23 mouse cellular contexts compared by ENCODE assay signal in genomic region chr12:106211488-106211887, GRCm38 (mm10).
A peak's percentile ranks its signal among the peaks of the same experiment; 100 is the strongest.
DNase-seq lines count a peak whose midpoint lies in the region; ATAC-seq and TF ChIP-seq lines count a peak whose summit lies in the region.
"Had no signal": no experiment of that assay in that cellular context is flagged by ENCODE, and none has a peak within 500 bp of the region (broad histone marks: within the 10 kb centered on the region; RNA-seq: fewer than 3 reads in every experiment).

No protein-coding gene starts in this region.

- no peaks in the 10 kb centered on the region for H3K36me3 ChIP-seq in midbrain, embryonic 11.5 days (ENCODE audit: control insufficient read depth, insufficient read depth, low read length)
- H3K36me3 ChIP-seq in midbrain, embryonic 10.5 days = no peaks in the 10 kb centered on the region
- H3K36me3 ChIP-seq in neural tube, embryonic 13.5 days = no peaks in the 10 kb centered on the region
- no peaks in the 10 kb centered on the region for H3K36me3 ChIP-seq in neural tube, embryonic 15.5 days
- no peaks in the 10 kb centered on the region for H3K36me3 ChIP-seq in ES-E14 (ENCODE audit: control insufficient read depth, insufficient read depth, low read length, poor library complexity, severe bottlenecking)
- H3K36me3 ChIP-seq: G1E had no signal

- H3K4me2 ChIP-seq in midbrain, embryonic 11.5 days = no peak overlapping the region
- no peak overlapping the region for H3K4me2 ChIP-seq in neural tube, embryonic 13.5 days
- no peak overlapping the region for H3K4me2 ChIP-seq in neural tube, embryonic 15.5 days

- H3K27ac ChIP-seq in midbrain, embryonic 11.5 days (ENCODE audit: low read depth, low read length) = no peak overlapping the region
- H3K27ac ChIP-seq in midbrain, embryonic 10.5 days (replicated peaks) = no peak overlapping the region
- 0 out of 2 replicates have a peak overlapping the region, but pooled peaks have one; percentile 3 for H3K27ac ChIP-seq in neural tube, embryonic 13.5 days (replicated peaks)
- H3K27ac ChIP-seq in neural tube, embryonic 15.5 days (replicated peaks) = no peak overlapping the region
- no peak overlapping the region for H3K27ac ChIP-seq in ES-E14 (ENCODE audit: insufficient read depth, low read depth, low read length, poor library complexity, severe bottlenecking)

- H3K9me3 ChIP-seq in midbrain, embryonic 11.5 days (ENCODE audit: control insufficient read depth, low read length) = no peaks in the 10 kb centered on the region
- no peaks in the 10 kb centered on the region for H3K9me3 ChIP-seq in midbrain, embryonic 10.5 days (replicated peaks)
- H3K9me3 ChIP-seq in neural tube, embryonic 13.5 days = no peaks in the 10 kb centered on the region
- H3K9me3 ChIP-seq in neural tube, embryonic 15.5 days (replicated peaks) = no peaks in the 10 kb centered on the region
- no peaks in the 10 kb centered on the region for H3K9me3 ChIP-seq in ES-E14 (ENCODE audit: control insufficient read depth, insufficient read depth, low read depth, low read length)

- no peaks in the 10 kb centered on the region for H3K27me3 ChIP-seq in midbrain, embryonic 11.5 days (ENCODE audit: control insufficient read depth, insufficient read depth, low read length)
- no peaks in the 10 kb centered on the region for H3K27me3 ChIP-seq in midbrain, embryonic 10.5 days (ENCODE audit: low read depth, poor library complexity, severe bottlenecking)
- no peaks in the 10 kb centered on the region for H3K27me3 ChIP-seq in neural tube, embryonic 13.5 days
- H3K27me3 ChIP-seq in neural tube, embryonic 15.5 days (replicated peaks) = no peaks in the 10 kb centered on the region
- H3K27me3 ChIP-seq: CH12.LX, Patski had no signal

- in situ Hi-C loops in ES-E14 (cut with MboI; ENCODE audit: low sequenced_read_pairs in 2 of 2, unreplicated experiment in 2 of 2) = no loop called here

- DNase-seq in midbrain, embryonic 11.5 days (ENCODE audit: low spot score, missing footprints) = peak; percentile 17
- no peak for DNase-seq in midbrain, embryonic 10.5 days (ENCODE audit: low spot score)
- no peak for DNase-seq in ES-E14 (ENCODE audit: low read depth, low spot score)
- DNase-seq: adrenal gland, adult 2 months; adrenal gland, adult 8-10 months; adrenal gland, postnatal 10 days; adrenal gland, postnatal 14 days; adrenal gland, postnatal 25 days; adrenal gland, postnatal 36 days; B cell, adult 2 months; cerebellum, adult 11 months; cerebellum, adult 11-12 months; cerebellum, adult 18-20 months; cerebellum, adult 2 months; cerebellum, adult 8-10 months had no signal

- H3K9ac ChIP-seq in midbrain, embryonic 11.5 days (ENCODE audit: low read length) = no peak overlapping the region
- no peak overlapping the region for H3K9ac ChIP-seq in neural tube, embryonic 13.5 days
- H3K9ac ChIP-seq in neural tube, embryonic 15.5 days (replicated peaks) = no peak overlapping the region
- H3K9ac ChIP-seq in ES-E14 (ENCODE audit: insufficient read depth, low read depth, low read length, poor library complexity, severe bottlenecking) = no peak overlapping the region

- H3K4me3 ChIP-seq in midbrain, embryonic 11.5 days (ENCODE audit: low read depth, low read length) = no peak overlapping the region
- no peak overlapping the region for H3K4me3 ChIP-seq in midbrain, embryonic 10.5 days
- H3K4me3 ChIP-seq in neural tube, embryonic 13.5 days = no peak overlapping the region
- no peak overlapping the region for H3K4me3 ChIP-seq in neural tube, embryonic 15.5 days (replicated peaks)
- no peak overlapping the region for H3K4me3 ChIP-seq in ES-E14 (ENCODE audit: insufficient read depth in 1 of 2, low read depth in 1 of 2, low read length in 2 of 2, poor library complexity in 1 of 2, severe bottlenecking in 1 of 2)

- no peak for ATAC-seq in midbrain, embryonic 11.5 days (ENCODE audit: low FRiP score)
- no peak for ATAC-seq in neural tube, embryonic 13.5 days (ENCODE audit: low read depth)
- no peak for ATAC-seq in neural tube, embryonic 15.5 days (ENCODE audit: low FRiP score)
- ATAC-seq in cerebellum, adult (ENCODE audit: insufficient number of reproducible peaks, low FRiP score, low TSS enrichment) = no peak
- ATAC-seq: activated CD4-positive, CD25-positive, alpha-beta regulatory T cell, adult 4 months; CD4-positive, CD25-positive, alpha-beta regulatory T cell, adult 4 months; Patski had no signal

- 90% methylated on average over 8 of the region's 8 CpGs for WGBS in midbrain, embryonic 11.5 days
- 92% methylated on average over 8 of the region's 8 CpGs for WGBS in midbrain, embryonic 10.5 days
- WGBS in neural tube, embryonic 13.5 days = 84% methylated on average over 8 of the region's 8 CpGs
- WGBS in neural tube, embryonic 15.5 days = 88% methylated on average over 8 of the region's 8 CpGs

- no peaks in the 10 kb centered on the region for H3K4me1 ChIP-seq in midbrain, embryonic 11.5 days (ENCODE audit: control insufficient read depth, insufficient read depth, low read length)
- H3K4me1 ChIP-seq in midbrain, embryonic 10.5 days = peaks cover 7% of the 10 kb centered on the region; the same call in 1 of the 2 replicates
- no peaks in the 10 kb centered on the region for H3K4me1 ChIP-seq in neural tube, embryonic 13.5 days (replicated peaks)
- H3K4me1 ChIP-seq in neural tube, embryonic 15.5 days = no peaks in the 10 kb centered on the region
- peaks cover 4% of the 10 kb centered on the region in 2 experiments; a peak in 3 of 4 replicates for H3K4me1 ChIP-seq in ES-E14 (ENCODE audit: control insufficient read depth in 2 of 2, insufficient read depth in 2 of 2, low read length in 2 of 2, poor library complexity in 1 of 2)

TF ChIP-seq in ES-E14, 5 proteins besides CTCF, POLR2A, EP300 and RAD21:
- TF ChIP-seq CHD2 (IDR thresholded peaks at IDR 0.05; ENCODE audit: low read depth, low read length) = no peak
- no peak for TF ChIP-seq MAFK (IDR thresholded peaks at IDR 0.05; ENCODE audit: insufficient read depth, low read depth, low read length)
- peak; percentile 90 for TF ChIP-seq ZNF384 (IDR thresholded peaks at IDR 0.05; ENCODE audit: low read depth, low read length)
